ENCODE assay signal across 19 mouse cellular contexts in the genomic region with DNA sequence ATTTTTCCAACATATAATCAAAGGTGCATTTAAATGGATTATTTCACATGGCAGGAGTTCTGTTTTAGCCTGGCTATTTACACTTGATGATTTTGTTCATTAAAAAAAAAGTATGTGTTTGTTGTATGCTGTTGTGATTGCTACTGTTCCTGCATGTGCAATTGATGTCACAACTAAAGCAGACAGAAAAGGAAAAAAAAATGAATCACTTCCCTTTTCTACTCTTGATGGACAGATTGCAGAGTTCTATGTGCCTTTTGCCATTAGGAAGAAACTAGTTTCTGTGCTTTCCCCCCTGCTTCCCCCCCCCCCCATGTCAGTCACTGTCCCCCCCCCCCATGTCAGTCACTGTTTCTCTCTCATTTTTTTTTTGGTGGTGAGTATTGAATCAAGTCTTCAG. TPM values are rescaled to one million over a fixed set of nuclear protein-coding genes. Genes with fewer than 3 reads are reported as not detected.
DNase-seq lines count a peak whose midpoint lies in the region; ATAC-seq and TF ChIP-seq lines count a peak whose summit lies in the region.
"Had no signal": no experiment of that assay in that cellular context is flagged by ENCODE, and none has a peak within 500 bp of the region (broad histone marks: within the 10 kb centered on the region; RNA-seq: fewer than 3 reads in every experiment).

No protein-coding gene starts in this region.

- H3K4me3 ChIP-seq in CH12.LX (replicated peaks in 1 of 3; ENCODE audit: low read depth in 2 of 3, low read length in 2 of 3, poor library complexity in 1 of 3): no peak overlapping the region
- no peak overlapping the region for H3K4me3 ChIP-seq in intestine, embryonic 15.5 days (replicated peaks)
- no peak overlapping the region for H3K4me3 ChIP-seq in heart, embryonic 10.5 days
- H3K4me3 ChIP-seq: embryonic facial prominence, embryonic 12.5 days; forebrain, embryonic 15.5 days; hindbrain, embryonic 13.5 days had no signal

- no peak for TF ChIP-seq RAD21 in CH12.LX (IDR thresholded peaks at IDR 0.05; ENCODE audit: low read depth, low read length)

- no peak for DNase-seq in CH12.LX (ENCODE audit: extremely low read depth)
- no peak for DNase-seq in neural tube, embryonic 10.5 days (ENCODE audit: extremely low spot score, low spot score)
- DNase-seq in heart, embryonic 10.5 days (ENCODE audit: low spot score): no peak
- DNase-seq: adrenal gland, postnatal 14 days; B cell, adult 2 months; cerebellum, adult 8-10 months; cerebellum, postnatal 14 days; gastrocnemius, postnatal 10 days; heart, postnatal 10 days had no signal

- TF ChIP-seq EP300 in CH12.LX (IDR thresholded peaks at IDR 0.05; ENCODE audit: low read length): peak; percentile 93

- peak overlapping the region; percentile 89; the same call in 1 of the 2 replicates for H3K4me2 ChIP-seq in CH12.LX (ENCODE audit: insufficient read depth, low read depth, poor library complexity, severe bottlenecking)
- no peak overlapping the region for H3K4me2 ChIP-seq in intestine, embryonic 15.5 days (replicated peaks)
- H3K4me2 ChIP-seq: embryonic facial prominence, embryonic 12.5 days; forebrain, embryonic 15.5 days; hindbrain, embryonic 13.5 days had no signal

- no peaks in the 10 kb centered on the region for H3K36me3 ChIP-seq in CH12.LX (replicated peaks in 1 of 2; ENCODE audit: control insufficient read depth in 1 of 2, insufficient read depth in 1 of 2, low read length in 1 of 2)
- H3K36me3 ChIP-seq in intestine, embryonic 15.5 days: no peaks in the 10 kb centered on the region
- no peaks in the 10 kb centered on the region for H3K36me3 ChIP-seq in heart, embryonic 10.5 days
- H3K36me3 ChIP-seq: embryonic facial prominence, embryonic 12.5 days; forebrain, embryonic 15.5 days; hindbrain, embryonic 13.5 days had no signal

- in situ Hi-C loops in CH12.LX (cut with MboI; ENCODE audit: low pct_ligation_motif_present, low pct_unique_long_range_greater_than_20kb, low sequenced_read_pairs): no loop called here

- H3K27ac ChIP-seq in CH12.LX (ENCODE audit: insufficient read depth, low read depth): no peak overlapping the region
- H3K27ac ChIP-seq in intestine, embryonic 15.5 days: no peak overlapping the region
- H3K27ac ChIP-seq in heart, embryonic 10.5 days: no peak overlapping the region
- H3K27ac ChIP-seq: embryonic facial prominence, embryonic 12.5 days; forebrain, embryonic 15.5 days; hindbrain, embryonic 13.5 days had no signal

- ATAC-seq in granulocyte monocyte progenitor cell, adult 5-6 weeks (replicated peaks; ENCODE audit: poor library complexity, severe bottlenecking): peak; percentile 51
- ATAC-seq in monocyte, adult 5-6 weeks (replicated peaks; ENCODE audit: insufficient number of reproducible peaks, low FRiP score, low TSS enrichment, poor library complexity, severe bottlenecking): peak; percentile 37; the same call in 1 of the 2 replicates
- no peak for ATAC-seq in intestine, embryonic 15.5 days
- ATAC-seq: activated CD4-positive, CD25-positive, alpha-beta regulatory T cell, adult 4 months; CD4-positive, CD25-positive, alpha-beta regulatory T cell, adult 4 months; forebrain, embryonic 15.5 days; intestine, embryonic 16.5 days; Patski had no signal

- TF ChIP-seq CTCF in CH12.LX (conservative IDR thresholded peaks at IDR 0.05 in 1 of 2, IDR thresholded peaks at IDR 0.05 in 1 of 2; ENCODE audit: low read depth in 2 of 2, low read length in 2 of 2): no peak

- H3K27me3 ChIP-seq in CH12.LX (replicated peaks): no peaks in the 10 kb centered on the region
- no peaks in the 10 kb centered on the region for H3K27me3 ChIP-seq in intestine, embryonic 15.5 days (replicated peaks)
- H3K27me3 ChIP-seq in heart, embryonic 10.5 days (ENCODE audit: insufficient read depth, poor library complexity, severe bottlenecking): no peaks in the 10 kb centered on the region
- H3K27me3 ChIP-seq: forebrain, embryonic 15.5 days; hindbrain, embryonic 13.5 days had no signal

- H3K9ac ChIP-seq in CH12.LX (ENCODE audit: insufficient read depth, low read depth): no peak overlapping the region
- H3K9ac ChIP-seq in intestine, embryonic 15.5 days: no peak overlapping the region
- H3K9ac ChIP-seq: embryonic facial prominence, embryonic 12.5 days; forebrain, embryonic 15.5 days; hindbrain, embryonic 13.5 days had no signal

- dilution Hi-C loops in CH12.LX (cut with MboI; ENCODE audit: extremely low pct_ligation_motif_present, extremely low pct_unique_long_range_greater_than_20kb, low sequenced_read_pairs): no loop called here

- H3K79me2 ChIP-seq in CH12.LX (replicated peaks; ENCODE audit: control insufficient read depth, extremely low read depth, insufficient read depth, poor library complexity, severe bottlenecking): peaks cover 26% of the 10 kb centered on the region

- H3K4me1 ChIP-seq in CH12.LX (ENCODE audit: control insufficient read depth in 1 of 2, insufficient read depth in 2 of 2): peaks cover 0 to 18% of the 10 kb centered on the region in 2 experiments; a peak in 2 of 4 replicates
- no peaks in the 10 kb centered on the region for H3K4me1 ChIP-seq in intestine, embryonic 15.5 days (replicated peaks)
- H3K4me1 ChIP-seq in heart, embryonic 10.5 days: no peaks in the 10 kb centered on the region
- H3K4me1 ChIP-seq: embryonic facial prominence, embryonic 12.5 days had no signal

- H3K9me3 ChIP-seq in CH12.LX (replicated peaks; ENCODE audit: low read length): no peaks in the 10 kb centered on the region
- H3K9me3 ChIP-seq in intestine, embryonic 15.5 days: no peaks in the 10 kb centered on the region
- no peaks in the 10 kb centered on the region for H3K9me3 ChIP-seq in heart, embryonic 10.5 days
- H3K9me3 ChIP-seq: embryonic facial prominence, embryonic 12.5 days; forebrain, embryonic 15.5 days; hindbrain, embryonic 13.5 days had no signal

- TF ChIP-seq POLR2A in CH12.LX (IDR thresholded peaks at IDR 0.05; ENCODE audit: low read depth, low read length): no peak

TF ChIP-seq in CH12.LX, 34 proteins besides CTCF, POLR2A, EP300 and RAD21 (continues in another document):
- TF ChIP-seq TBP (conservative IDR thresholded peaks at IDR 0.05; ENCODE audit: low read depth, low read length) (no peak), MXI1 (IDR thresholded peaks at IDR 0.05; ENCODE audit: low read depth, low read length) (no peak; the same call in 1 of the 2 replicates), CHD2 (IDR thresholded peaks at IDR 0.05; ENCODE audit: low read length) (no peak), UBTF (IDR thresholded peaks at IDR 0.05; ENCODE audit: low read depth, low read length) (no peak), BHLHE40 (IDR thresholded peaks at IDR 0.05; ENCODE audit: low read depth, low read length) (peak; percentile 89), RCOR1 (conservative IDR thresholded peaks at IDR 0.05; ENCODE audit: low read depth, low read length) (0 out of 2 replicates have a peak, but pooled peaks have one; percentile 43), JUND (conservative IDR thresholded peaks at IDR 0.05; ENCODE audit: low read depth, low read length) (no peak), USF1 (IDR thresholded peaks at IDR 0.05; ENCODE audit: low read depth, low read length) (no peak), MAFK (IDR thresholded peaks at IDR 0.05; ENCODE audit: insufficient replicate concordance, low read length) (no peak), KAT2A (IDR thresholded peaks at IDR 0.05; ENCODE audit: insufficient replicate concordance, low read length) (no peak), MAZ (IDR thresholded peaks at IDR 0.05; ENCODE audit: low read depth, low read length) (no peak), NRF1 (IDR thresholded peaks at IDR 0.05; ENCODE audit: low read depth, low read length) (no peak), ELF1 (IDR thresholded peaks at IDR 0.05; ENCODE audit: low read depth, low read length) (no peak), MYC (IDR thresholded peaks at IDR 0.05; ENCODE audit: low read depth, low read length) (peak; percentile 50; the same call in 1 of the 2 replicates), JUN (IDR thresholded peaks at IDR 0.05; ENCODE audit: insufficient read depth, low read depth, low read length) (no peak), MEF2A (IDR thresholded peaks at IDR 0.05; ENCODE audit: borderline replicate concordance, low read depth, low read length) (no peak), ETS1 (conservative IDR thresholded peaks at IDR 0.05; ENCODE audit: low read depth, low read length) (peak; percentile 42), USF2 (conservative IDR thresholded peaks at IDR 0.05; ENCODE audit: low read depth, low read length) (no peak), POLR2AphosphoS2 (IDR thresholded peaks at IDR 0.05; ENCODE audit: low read depth, low read length) (no peak)

RNA-seq across cellular contexts. Expression of a gene that starts 4.0 kb away (rescaled TPM):
- 5.4 and 5.7 TPM in 2 replicates for total RNA-seq in CH12.LX (2012; rRNA removed)
- 2.2 and 2.6 TPM in 2 replicates for total RNA-seq in CH12.LX (2014; rRNA removed)
- polyA plus RNA-seq in CH12.LX (2012; ENCODE audit: insufficient read length, low read depth): 3.9 and 4.0 TPM in 2 replicates
- total RNA-seq in granulocyte monocyte progenitor cell, adult 5-6 weeks (2014; fragmentation: Nextera tagmentation): 3.0 and 3.1 TPM in 2 replicates
- total RNA-seq in granulocyte monocyte progenitor cell, adult 5-6 weeks (2017): 3.1 and 5.9 TPM in 2 replicates
- total RNA-seq in monocyte, adult 5-6 weeks (2017): 53.7 to 68.9 TPM (median 66.7 TPM) in 3 replicates
- 20.5 and 21.2 TPM in 2 replicates for polyA plus RNA-seq in intestine, embryonic 15.5 days (2015; fragmentation: Nextera tagmentation; extraction: Ambion mirVana)
- polyA plus RNA-seq in heart, embryonic 10.5 days (2016; fragmentation: Nextera tagmentation; extraction: Ambion mirVana): 18.3 and 24.0 TPM in 2 replicates

RNA-seq across cellular contexts. Expression of a gene that starts 15.6 kb away (rescaled TPM):
- 222 and 270 TPM in 2 replicates for total RNA-seq in CH12.LX (2012; rRNA removed)
- 593 and 712 TPM in 2 replicates for total RNA-seq in CH12.LX (2014; rRNA removed)
- 705 and 804 TPM in 2 replicates for polyA plus RNA-seq in CH12.LX (2012; ENCODE audit: insufficient read length, low read depth)
- total RNA-seq in granulocyte monocyte progenitor cell, adult 5-6 weeks (2014; fragmentation: Nextera tagmentation): 400 and 470 TPM in 2 replicates
- total RNA-seq in granulocyte monocyte progenitor cell, adult 5-6 weeks (2017): 522 and 568 TPM in 2 replicates
- total RNA-seq in monocyte, adult 5-6 weeks (2017): 204 to 418 TPM (median 281 TPM) in 3 replicates
- polyA plus RNA-seq in intestine, embryonic 15.5 days (2015; fragmentation: Nextera tagmentation; extraction: Ambion mirVana): 527 and 534 TPM in 2 replicates
- 583 and 682 TPM in 2 replicates for polyA plus RNA-seq in heart, embryonic 10.5 days (2016; fragmentation: Nextera tagmentation; extraction: Ambion mirVana)

RNA-seq across cellular contexts. Expression of a gene that starts 19.4 kb away (rescaled TPM):
- total RNA-seq in CH12.LX (2012; rRNA removed) (55.1 and 60.7 TPM in 2 replicates), CH12.LX (2014; rRNA removed) (78.4 and 90.3 TPM in 2 replicates)
- polyA plus RNA-seq in CH12.LX (2012; ENCODE audit: insufficient read length, low read depth): 48.5 and 64.5 TPM in 2 replicates
- 67.4 and 69.3 TPM in 2 replicates for total RNA-seq in granulocyte monocyte progenitor cell, adult 5-6 weeks (2014; fragmentation: Nextera tagmentation)
- total RNA-seq in granulocyte monocyte progenitor cell, adult 5-6 weeks (2017): 107 and 136 TPM in 2 replicates
- total RNA-seq in monocyte, adult 5-6 weeks (2017): 86.2 to 91.2 TPM (median 91.0 TPM) in 3 replicates
- 78.8 and 81.5 TPM in 2 replicates for polyA plus RNA-seq in intestine, embryonic 15.5 days (2015; fragmentation: Nextera tagmentation; extraction: Ambion mirVana)
- 50.2 and 54.4 TPM in 2 replicates for polyA plus RNA-seq in heart, embryonic 10.5 days (2016; fragmentation: Nextera tagmentation; extraction: Ambion mirVana)
